Mouse (Mus musculus) intestine, embryonic 16.5 days (tissue): ENCODE data around the gene Mgat3. TPM values are rescaled to one million over a fixed set of nuclear protein-coding genes. Genes with fewer than 3 reads are reported as not detected.

Experiments
- ATAC-seq: fragments of 200-750 bp; cut with Nextera tagmentation; 2 replicates; pipeline ENCODE4 v1.8.0; 2017; ENCODE audit warnings: moderate TSS enrichment, moderate library complexity
- H3K27ac ChIP-seq: fragments of 300-500 bp; sonication (generic); 2 replicates; pipeline ENCODE4 v1.5.1; 2014; ENCODE audit warnings: mild to moderate bottlenecking, low read length
- H3K27me3 ChIP-seq: fragments of 300-500 bp; sonication (generic); replicated peaks from 2 replicates; pipeline ENCODE4 v1.6.1; 2014; ENCODE audit warnings: low read length, control low read depth, mixed read lengths; ENCODE audit not compliant: control insufficient read depth, insufficient read depth
- H3K36me3 ChIP-seq: fragments of 300-500 bp; sonication (generic); 2 replicates; pipeline ENCODE4 v1.6.1; 2014; ENCODE audit warnings: low read length, control low read depth; ENCODE audit not compliant: control insufficient read depth, insufficient read depth
- H3K4me1 ChIP-seq: fragments of 300-500 bp; sonication (generic); 2 replicates; pipeline ENCODE4 v1.6.1; 2014; ENCODE audit warnings: low read length, control low read depth, mixed read lengths; ENCODE audit not compliant: control insufficient read depth, insufficient read depth
- H3K4me2 ChIP-seq: fragments of 300-500 bp; sonication (generic); 2 replicates; pipeline ENCODE4 v1.6.1; 2014; ENCODE audit warnings: low read depth, low read length, control low read depth
- H3K4me3 ChIP-seq: fragments of 300-500 bp; sonication (generic); 2 replicates; pipeline ENCODE4 v1.5.1; 2014; ENCODE audit warnings: mild to moderate bottlenecking, low read length
- H3K9ac ChIP-seq: fragments of 300-500 bp; sonication (generic); 2 replicates; pipeline ENCODE4 v1.6.1; 2014; ENCODE audit warnings: low read depth, low read length
- H3K9me3 ChIP-seq: fragments of 300-500 bp; sonication (generic); 2 replicates; pipeline ENCODE4 v1.6.1; 2016; ENCODE audit warnings: low read length, control low read depth; ENCODE audit not compliant: control insufficient read depth
- WGBS: fragments of 180-500 bp; shearing (Covaris S2); extraction: QIAGEN DNeasy Blood & Tissue Kit; methylation state at CpG from one replicate; pipeline ENCODE4 v1.1.7; 2014; 5-methylcytosine and 5-hydroxymethylcytosine counted together
- polyA plus RNA-seq: library from polyadenylated mRNA; unstranded; fragments of >200 nt; fragmentation: Nextera tagmentation; extraction: Ambion mirVana; gene quantifications from 2 replicates; pipeline ENCODE4 v1.2.1, GENCODE M21; 2015

Gene Mgat3
- polyA plus RNA-seq, 1 experiment from 2014 or later, result 14.8 TPM

DNA sequence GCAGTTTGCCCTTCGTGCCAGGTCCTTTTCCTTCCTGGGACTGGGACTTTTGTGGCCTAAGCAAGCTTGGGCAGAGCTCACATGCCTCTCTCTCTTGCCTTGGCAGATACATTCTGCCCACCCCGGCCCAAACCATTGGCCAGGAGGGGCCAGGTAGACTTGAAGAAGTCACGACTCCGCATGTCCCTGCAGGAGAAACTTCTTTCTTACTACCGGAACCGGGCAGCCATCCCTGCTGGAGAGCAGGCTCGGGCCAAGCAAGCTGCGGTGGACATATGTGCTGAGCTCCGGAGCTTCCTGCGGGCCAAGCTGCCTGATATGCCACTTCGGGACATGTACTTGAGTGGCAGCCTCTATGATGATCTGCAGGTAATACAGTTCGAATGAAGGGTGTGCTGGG, 74.6 kb downstream of the Mgat3 start:
- H3K9me3 ChIP-seq, result no peaks in the 10 kb centered on the region
- no peak overlapping the region for H3K9ac ChIP-seq
- ATAC-seq, result no peak
- peaks cover 15% of the 10 kb centered on the region for H3K4me1 ChIP-seq
- H3K4me2 ChIP-seq, result no peak overlapping the region
- peaks cover 24% of the 10 kb centered on the region for H3K36me3 ChIP-seq
- H3K4me3 ChIP-seq, result no peak overlapping the region
- H3K27ac ChIP-seq, result no peak overlapping the region
- 95% methylated on average over 12 of the region's 12 CpGs for WGBS
- H3K27me3 ChIP-seq, result no peaks in the 10 kb centered on the region

DNA sequence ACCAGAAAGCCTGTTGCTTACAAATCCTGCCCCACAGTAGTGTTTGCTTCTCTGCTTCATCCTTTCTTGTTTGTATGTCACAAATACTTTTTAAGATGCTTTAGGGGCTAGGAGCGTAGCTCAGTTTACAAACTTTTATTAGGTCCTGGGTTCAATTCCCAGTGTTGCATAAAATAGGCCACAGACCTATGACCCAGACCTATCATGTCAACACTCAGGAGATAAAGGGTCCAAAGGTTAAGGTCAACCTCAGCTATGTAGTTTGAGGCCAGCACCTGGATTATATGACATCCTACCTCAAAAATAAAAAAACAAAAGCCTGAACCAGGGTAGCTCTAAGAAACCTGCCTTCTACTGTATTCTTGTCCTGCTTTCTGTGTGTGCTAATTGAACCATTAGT, 75.1 kb downstream of the Mgat3 start:
- 95% methylated on average over 1 of the region's 1 CpGs for WGBS
- ATAC-seq, result no peak

DNA sequence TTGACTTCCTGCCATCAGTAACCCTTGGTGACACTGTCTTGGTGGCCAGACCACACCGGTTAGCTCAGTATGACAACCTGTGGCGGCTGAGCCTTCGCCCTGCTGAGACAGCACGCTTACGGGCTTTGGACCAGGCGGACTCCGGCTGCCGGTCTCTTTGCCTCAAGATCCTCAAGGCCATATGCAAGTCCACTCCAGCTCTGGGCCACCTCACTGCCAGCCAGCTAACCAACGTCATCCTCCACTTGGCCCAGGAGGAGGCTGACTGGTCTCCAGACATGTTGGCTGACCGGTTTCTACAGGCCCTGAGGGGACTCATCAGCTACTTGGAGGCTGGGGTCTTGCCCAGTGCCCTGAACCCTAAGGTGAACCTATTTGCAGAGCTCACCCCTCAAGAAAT, 76.2 kb downstream of the Mgat3 start:
- no peak for ATAC-seq
- no peaks in the 10 kb centered on the region for H3K9me3 ChIP-seq
- no peak overlapping the region for H3K4me3 ChIP-seq
- H3K9ac ChIP-seq, result no peak overlapping the region
- peaks cover 27% of the 10 kb centered on the region for H3K4me1 ChIP-seq
- H3K4me2 ChIP-seq, result no peak overlapping the region
- no peaks in the 10 kb centered on the region for H3K27me3 ChIP-seq
- WGBS, result 91% methylated on average over 10 of the region's 10 CpGs
- H3K27ac ChIP-seq, result peak overlapping the region; percentile 76; the same call in 1 of the 2 replicates
- H3K36me3 ChIP-seq, result peaks cover 24% of the 10 kb centered on the region

More for the DNA sequence above, 75.1 kb downstream of the Mgat3 start:
- Histone ChIP-seq H3K4me1 (peaks cover 20% of the 10 kb centered on the region), H3K4me2 (no peak overlapping the region), H3K27me3 (no peaks in the 10 kb centered on the region), H3K9ac (no peak overlapping the region), H3K4me3 (no peak overlapping the region), H3K27ac (no peak overlapping the region), H3K9me3 (no peaks in the 10 kb centered on the region), H3K36me3 (peaks cover 24% of the 10 kb centered on the region)

DNA sequence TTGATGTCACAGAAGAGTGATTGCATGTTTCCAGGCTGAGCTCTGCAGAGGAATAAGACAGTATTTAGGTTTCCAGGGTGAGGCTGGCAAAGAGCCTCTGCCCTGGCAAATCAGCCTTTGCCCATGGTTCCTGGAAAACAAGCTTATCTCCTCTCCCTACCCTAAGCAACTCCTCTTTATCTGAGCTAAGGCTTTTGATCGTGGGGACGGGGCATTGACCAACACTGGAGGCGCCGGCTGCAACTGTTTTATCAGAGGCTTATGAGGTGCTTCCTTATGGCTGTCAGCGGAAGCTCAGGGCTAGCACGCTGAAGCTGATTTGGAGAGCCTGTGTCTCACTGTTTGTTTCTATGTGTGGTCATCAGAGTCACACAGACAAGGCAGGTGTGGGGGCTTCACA, 77.1 kb downstream of the Mgat3 start:
- no peaks in the 10 kb centered on the region for H3K27me3 ChIP-seq
- H3K4me1 ChIP-seq, result peaks cover 27% of the 10 kb centered on the region
- no peaks in the 10 kb centered on the region for H3K9me3 ChIP-seq
- H3K36me3 ChIP-seq, result peaks cover 24% of the 10 kb centered on the region
- peak overlapping the region; percentile 9; the same call in 1 of the 2 replicates for H3K9ac ChIP-seq
- H3K4me3 ChIP-seq, result no peak overlapping the region
- H3K27ac ChIP-seq, result peak overlapping the region; percentile 76
- 71% methylated on average over 6 of the region's 6 CpGs for WGBS
- H3K4me2 ChIP-seq, result no peak overlapping the region
- ATAC-seq, result peak; percentile 23

DNA sequence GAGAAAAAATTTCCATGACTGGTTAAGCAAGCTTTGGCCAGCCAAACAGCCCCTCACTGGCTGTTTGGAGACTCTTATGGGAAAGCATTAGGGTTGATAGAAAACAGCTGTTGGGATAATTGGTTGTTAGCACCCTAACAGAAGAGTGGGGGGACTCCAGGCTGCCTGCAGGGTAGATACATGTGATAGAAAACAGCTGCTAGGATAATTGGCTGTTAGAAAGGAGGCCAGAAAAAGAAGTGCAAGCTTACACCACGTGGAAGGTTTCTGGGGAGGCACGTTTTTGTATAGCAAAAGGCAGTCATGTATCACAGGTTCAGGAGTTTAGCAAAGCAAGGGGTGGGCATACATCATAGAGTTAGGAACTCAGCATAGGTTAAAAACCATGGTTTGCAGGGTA, 80.0 kb downstream of the Mgat3 start:
- Histone ChIP-seq H3K27ac (peak overlapping the region; percentile 100), H3K4me3 (no peak overlapping the region), H3K36me3 (peaks cover 24% of the 10 kb centered on the region), H3K27me3 (no peaks in the 10 kb centered on the region), H3K9me3 (no peaks in the 10 kb centered on the region), H3K4me2 (peak overlapping the region; percentile 84), H3K4me1 (peaks cover 47% of the 10 kb centered on the region), H3K9ac (peak overlapping the region; percentile 39; the same call in 1 of the 2 replicates)
- WGBS, result 22% methylated on average over 2 of the region's 2 CpGs
- ATAC-seq, result no peak

- peak overlapping the region; percentile 84 for H3K4me2 ChIP-seq
- H3K4me3 ChIP-seq, result peak overlapping the region; percentile 100
- no peaks in the 10 kb centered on the region for H3K9me3 ChIP-seq
- WGBS, result 34% methylated on average over 6 of the region's 6 CpGs
- H3K36me3 ChIP-seq, result peaks cover 19% of the 10 kb centered on the region
- peaks cover 54% of the 10 kb centered on the region for H3K4me1 ChIP-seq
- no peaks in the 10 kb centered on the region for H3K27me3 ChIP-seq
- peak overlapping the region; percentile 79 for H3K9ac ChIP-seq
- no peak for ATAC-seq
- H3K27ac ChIP-seq, result peak overlapping the region; percentile 100
Observed at GRCm38 (mm10) chr15:80254207-80254606, 80.7 kb downstream of the Mgat3 start.

DNA sequence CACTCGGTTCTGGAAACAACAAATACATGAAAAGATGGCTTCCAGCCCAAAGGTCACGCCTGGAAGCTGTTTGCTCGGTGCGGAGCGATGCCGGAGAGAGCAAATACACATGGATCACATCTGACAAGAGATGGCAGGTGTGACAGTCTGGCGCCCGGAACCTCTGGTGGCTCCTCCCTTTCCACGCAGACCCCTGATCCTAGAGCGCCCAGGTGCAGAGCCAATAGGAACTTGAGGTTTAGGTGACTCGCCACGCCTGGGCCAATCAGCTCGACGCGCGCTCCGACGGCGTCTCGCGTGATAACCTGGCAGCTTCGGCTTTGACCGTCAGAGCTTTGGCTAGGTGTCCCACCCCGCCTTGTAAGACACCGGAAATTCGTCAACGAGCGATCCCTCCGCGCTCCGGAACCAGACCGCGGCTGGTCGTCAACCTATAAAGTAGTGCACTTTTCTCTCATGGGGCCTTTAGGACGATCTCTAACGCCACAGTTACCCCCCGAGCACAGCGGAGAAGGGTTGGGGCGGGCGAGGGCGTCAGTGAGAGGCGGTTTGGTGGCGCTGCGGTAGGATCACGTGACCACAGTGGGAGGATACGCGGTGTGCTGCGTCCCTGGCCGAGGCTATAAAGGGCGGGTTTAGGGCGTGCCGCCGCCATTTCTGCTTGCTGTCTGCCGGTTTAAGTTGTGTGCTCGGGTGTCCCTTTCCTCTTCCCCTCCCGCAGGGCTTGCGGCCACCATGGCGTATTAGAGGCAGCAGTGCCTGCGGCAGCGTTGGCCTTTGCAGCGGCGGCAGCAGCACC, 81.5 kb downstream of the Mgat3 start, which contains the start of gene Atf4:
Atf4 (plus strand) TSS at position 338 of the 799 bp plus-strand sequence.
- peak; percentile 91 for ATAC-seq
- Histone ChIP-seq H3K36me3 (peaks cover 18% of the 10 kb centered on the region), H3K9ac (peak within 1 kb of the TSS; percentile 100), H3K27ac (peak within 1 kb of the TSS; percentile 100), H3K27me3 (no peaks in the 10 kb centered on the region), H3K4me3 (peak within 1 kb of the TSS; percentile 100), H3K4me2 (peak within 1 kb of the TSS; percentile 94), H3K4me1 (peaks cover 59% of the 10 kb centered on the region), H3K9me3 (no peaks in the 10 kb centered on the region)
- WGBS, result under 1% methylated on average over 60 of the region's 62 CpGs

GRCm38 (mm10) chr15:80255646-80256121, 82.2 kb downstream of the Mgat3 start:
- no peaks in the 10 kb centered on the region for H3K9me3 ChIP-seq
- H3K27me3 ChIP-seq, result no peaks in the 10 kb centered on the region
- peak overlapping the region; percentile 100 for H3K9ac ChIP-seq
- H3K27ac ChIP-seq, result peak overlapping the region; percentile 100
- peak overlapping the region; percentile 94 for H3K4me2 ChIP-seq
- H3K36me3 ChIP-seq, result peaks cover 20% of the 10 kb centered on the region
- under 1% methylated on average over 51 of the region's 51 CpGs for WGBS
- peak overlapping the region; percentile 100 for H3K4me3 ChIP-seq
- H3K4me1 ChIP-seq, result peaks cover 59% of the 10 kb centered on the region
- ATAC-seq, result peak; percentile 34

GRCm38 (mm10) chr15:80256242-80256641, 82.7 kb downstream of the Mgat3 start:
- Histone ChIP-seq H3K36me3 (peaks cover 20% of the 10 kb centered on the region), H3K4me3 (peak overlapping the region; percentile 100), H3K27me3 (no peaks in the 10 kb centered on the region), H3K9ac (peak overlapping the region; percentile 100), H3K27ac (peak overlapping the region; percentile 100), H3K4me2 (peak overlapping the region; percentile 94), H3K9me3 (no peaks in the 10 kb centered on the region), H3K4me1 (peaks cover 54% of the 10 kb centered on the region)
- WGBS, result 6% methylated on average over 16 of the region's 16 CpGs
- ATAC-seq, result no peak
